Mouse (Mus musculus) forebrain, embryonic 11.5 days (tissue): ENCODE measurements around the gene Acp7. TPM values are rescaled to one million over a fixed set of nuclear protein-coding genes. Genes with fewer than 3 reads are reported as not detected.

ENCODE experiments used
- microRNA-seq: library from miRNA; unstranded; fragments of <30 nt; microRNA quantifications from one replicate; pipeline ENCODE4, GENCODE M21; 2016; ENCODE audit not compliant: insufficient number of aligned reads
- polyA plus RNA-seq: library from polyadenylated mRNA; unstranded; fragments of >200 nt; fragmentation: Nextera tagmentation; extraction: Ambion mirVana; gene quantifications from 2 replicates; pipeline ENCODE4 v1.2.1, GENCODE M21; 2014

Acp7 gene
- polyA plus RNA-seq, 1 experiment from 2014 or later = not detected

Small RNA genes within 50 kb of the gene (microRNA-seq; reads per million reads assigned to microRNA genes)
- 2.5 reads per million for gene Mir7049

Other genes with a start within 250 kb of the Acp7 start
- gene Med29, start 238.6 kb downstream of the Acp7 start, polyA plus RNA-seq = 40.1 and 46.1 TPM in 2 replicates
- gene Paf1, start 238.4 kb downstream of the Acp7 start, polyA plus RNA-seq = 82.0 and 82.9 TPM in 2 replicates
- gene Gmfg, start 193.9 kb downstream of the Acp7 start, polyA plus RNA-seq = 4.0 and 4.9 TPM in 2 replicates
- gene Lrfn1, start 179.4 kb downstream of the Acp7 start, polyA plus RNA-seq = 6.1 and 8.2 TPM in 2 replicates
- not detected in 2 replicates for gene Ifnl2, start 120.9 kb downstream of the Acp7 start, polyA plus RNA-seq
- gene Ifnl3, start 108.5 kb downstream of the Acp7 start, polyA plus RNA-seq = not detected in 2 replicates
- not detected in 2 replicates for gene Sycn, start 90.4 kb downstream of the Acp7 start, polyA plus RNA-seq
- not detected in 2 replicates for gene Nccrp1, start 84.1 kb downstream of the Acp7 start, polyA plus RNA-seq
- 40.7 and 41.1 TPM in 2 replicates for gene Samd4b, start 33.2 kb downstream of the Acp7 start, polyA plus RNA-seq
- 50.7 and 56.2 TPM in 2 replicates for gene Pak4, start 33.1 kb downstream of the Acp7 start, polyA plus RNA-seq
- gene Fbxo27, start 61.5 kb upstream of the Acp7 start, polyA plus RNA-seq = 4.3 and 6.7 TPM in 2 replicates
- 8.3 and 9.9 TPM in 2 replicates for gene Fbxo17, start 85.5 kb upstream of the Acp7 start, polyA plus RNA-seq
- gene Mrps12, start 110.5 kb upstream of the Acp7 start, polyA plus RNA-seq = 116 and 131 TPM in 2 replicates
- 35.6 and 37.8 TPM in 2 replicates for gene Sars2, start 110.7 kb upstream of the Acp7 start, polyA plus RNA-seq
- not detected in 2 replicates for gene Ccer2, start 124.8 kb upstream of the Acp7 start, polyA plus RNA-seq
- 63.5 and 70.2 TPM in 2 replicates for gene Sirt2, start 135.4 kb upstream of the Acp7 start, polyA plus RNA-seq
- gene Nfkbib, start 136.2 kb upstream of the Acp7 start, polyA plus RNA-seq = 45.6 and 49.9 TPM in 2 replicates
- 2.1 and 2.4 TPM in 2 replicates for gene Rinl, start 157.6 kb upstream of the Acp7 start, polyA plus RNA-seq
- gene Hnrnpl, start 177.2 kb upstream of the Acp7 start, polyA plus RNA-seq = 338 and 382 TPM in 2 replicates
- 70.6 and 74.0 TPM in 2 replicates for gene Ech1, start 193.9 kb upstream of the Acp7 start, polyA plus RNA-seq
- gene Lgals4, start 202.5 kb upstream of the Acp7 start, polyA plus RNA-seq = 1.1 and 1.7 TPM in 2 replicates
- gene Lgals7, start 232.5 kb upstream of the Acp7 start, polyA plus RNA-seq = 0.52 and 0.88 TPM in 2 replicates